Mouse (Mus musculus) lung, postnatal 4 days (tissue): Measurements from ENCODE around the gene H2afz.
"Not testable (repeated sequence)": the region's sequence is repeated elsewhere in the genome, so short reads cannot be mapped to it uniquely, and the experiment has no call there.

Experiments
- DNase-seq, 2 experiments: peaks; one replicate each; pipeline ENCODE4 v3.0.0; 2021

The H2afz gene

GRCm38 (mm10) chr3:137864124-137864987 is at the start of gene H2afz:
TSS of gene H2afz (plus strand) at chr3:137864487.
- DNase-seq = peak; percentile 99

GRCm38 (mm10) chr3:137818713-137819112 is 45.6 kb upstream of the H2afz start:
- DNase-seq = no peak

GRCm38 (mm10) chr3:137820688-137821467 is 43.4 kb upstream of the H2afz start:
- no peak for DNase-seq

GRCm38 (mm10) chr3:137823317-137823716 is 41.0 kb upstream of the H2afz start:
- no peak for DNase-seq

GRCm38 (mm10) chr3:137827678-137828077 is 36.6 kb upstream of the H2afz start:
- peak; percentile 10 to 31 for DNase-seq

- DNase-seq = no peak
These were observed 33.1 kb upstream of the H2afz start for GRCm38 (mm10) chr3:137831156-137831555.

- DNase-seq = no peak
These were observed 31.2 kb upstream of the H2afz start for GRCm38 (mm10) chr3:137833128-137833527.

GRCm38 (mm10) chr3:137833698-137834097 is 30.6 kb upstream of the H2afz start:
- no peak for DNase-seq

- no peak for DNase-seq
These were observed 27.7 kb upstream of the H2afz start for GRCm38 (mm10) chr3:137836543-137836942.

- no peak for DNase-seq
These were observed 26.1 kb upstream of the H2afz start for GRCm38 (mm10) chr3:137838160-137838559.

GRCm38 (mm10) chr3:137842944-137843343 is 21.3 kb upstream of the H2afz start:
- no peak for DNase-seq

- DNase-seq = no peak
These were observed 20.0 kb upstream of the H2afz start for GRCm38 (mm10) chr3:137844263-137844662.

GRCm38 (mm10) chr3:137846552-137846951 is 17.7 kb upstream of the H2afz start:
- DNase-seq = no peak

- peak; percentile 23 to 29 for DNase-seq
These were observed 15.9 kb upstream of the H2afz start for GRCm38 (mm10) chr3:137848354-137848753.

GRCm38 (mm10) chr3:137849697-137850096 is 14.6 kb upstream of the H2afz start:
- DNase-seq = no peak

GRCm38 (mm10) chr3:137851196-137851595 is 13.1 kb upstream of the H2afz start:
- no peak for DNase-seq

- DNase-seq = not testable (repeated sequence)
These were observed 11.3 kb upstream of the H2afz start for GRCm38 (mm10) chr3:137853011-137853410.

- no peak for DNase-seq
These were observed 9.0 kb upstream of the H2afz start for GRCm38 (mm10) chr3:137855328-137855727.

GRCm38 (mm10) chr3:137856061-137856460 is 8.2 kb upstream of the H2afz start:
- DNase-seq = peak; percentile 23 to 37

- peak; percentile 44 to 69 for DNase-seq
These were observed 3.7 kb upstream of the H2afz start for GRCm38 (mm10) chr3:137860394-137861170.

- no peak for DNase-seq
These were observed 2.9 kb upstream of the H2afz start for GRCm38 (mm10) chr3:137861436-137861835.

GRCm38 (mm10) chr3:137862600-137862999 is 1.7 kb upstream of the H2afz start:
- DNase-seq = no peak
